Mouse (Mus musculus) thymus, adult 2 months (tissue): Measurements from ENCODE around the gene Rhox1.
"Not testable (repeated sequence)": the region's sequence is repeated elsewhere in the genome, so short reads cannot be mapped to it uniquely, and the experiment has no call there.

Source experiments
- CTCF ChIP-seq: fragments of 200-500 bp; IDR thresholded peaks from 2 replicates; pipeline ENCODE4 v1.5.1; 2012; ENCODE audit warnings: mild to moderate bottlenecking, control low read depth, low read length, moderate library complexity, borderline replicate concordance; ENCODE audit not compliant: control insufficient read depth, poor library complexity, insufficient read depth; ENCODE audit errors: extremely low read depth
- POLR2A ChIP-seq: fragments of 200-500 bp; IDR thresholded peaks from 2 replicates; pipeline ENCODE4 v1.6.1; 2012; ENCODE audit warnings: mild to moderate bottlenecking, low read length, control low read depth, moderate library complexity; ENCODE audit not compliant: control insufficient read depth, poor library complexity, insufficient read depth; ENCODE audit errors: extremely low read depth

DNA sequence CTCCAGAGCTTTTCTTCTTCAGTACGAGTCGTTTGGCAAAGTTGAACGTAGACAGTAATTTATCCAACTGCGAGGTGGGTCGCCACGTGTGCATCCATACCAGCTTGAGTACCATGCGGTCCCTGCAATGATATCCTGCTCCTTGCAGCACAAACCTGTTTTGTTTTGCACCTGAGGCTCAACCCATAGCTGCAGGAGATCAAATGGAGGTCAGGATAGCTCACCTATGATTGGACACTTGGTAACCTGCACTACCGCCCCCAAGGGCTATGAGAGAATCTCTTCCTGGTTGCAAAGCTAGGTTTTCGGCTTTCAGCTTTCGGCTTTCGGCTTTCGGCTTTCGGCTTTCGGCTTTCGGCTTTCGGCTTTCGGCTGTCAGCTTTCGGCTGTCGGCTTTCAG, 43.0 kb upstream of the Rhox1 start, which contains the start of gene Rhox4a:
- TF ChIP-seq POLR2A, CTCF: not testable (repeated sequence)
